Mouse (Mus musculus): ENCODE measurements around the gene Tmem52b. TPM values are rescaled to one million over a fixed set of nuclear protein-coding genes. Genes with fewer than 3 reads are reported as not detected.
A peak's percentile ranks its signal among the peaks of the same experiment; 100 is the strongest.

Tmem52b gene
- total and polyA plus RNA-seq, 2 experiments from 2014 or later, result not detected

- DNase-seq (peak; percentile 89), ATAC-seq (peak; percentile 95)
- Histone ChIP-seq H3K27ac (ENCODE audit: low read depth, low read length) (no peak overlapping the region), H3K9me3 (ENCODE audit: low read length) (no peaks in the 10 kb centered on the region), H3K36me3 (ENCODE audit: insufficient read depth) (no peaks in the 10 kb centered on the region), H3K4me3 (ENCODE audit: low read depth, low read length) (no peak overlapping the region), H3K27me3 (ENCODE audit: insufficient read depth, low read length) (no peaks in the 10 kb centered on the region), H3K4me2 (ENCODE audit: low read depth) (no peak overlapping the region), H3K9ac (no peak overlapping the region), H3K4me1 (ENCODE audit: insufficient read depth) (no peaks in the 10 kb centered on the region)
- peak; percentile 94 for TF ChIP-seq CTCF (IDR thresholded peaks at IDR 0.05; ENCODE audit: low read depth)
- WGBS, result 12% methylated on average over 12 of the region's 12 CpGs
Observed at GRCm38 (mm10) chr6:129558946-129559640, 46.7 kb downstream of the Tmem52b start.

GRCm38 (mm10) chr6:129559641-129560027, 47.3 kb downstream of the Tmem52b start:
- Histone ChIP-seq H3K27me3 (ENCODE audit: insufficient read depth, low read length) (no peaks in the 10 kb centered on the region), H3K9me3 (ENCODE audit: low read length) (no peaks in the 10 kb centered on the region), H3K36me3 (ENCODE audit: insufficient read depth) (no peaks in the 10 kb centered on the region), H3K4me2 (ENCODE audit: low read depth) (no peak overlapping the region), H3K4me1 (ENCODE audit: insufficient read depth) (no peaks in the 10 kb centered on the region), H3K4me3 (ENCODE audit: low read depth, low read length) (no peak overlapping the region), H3K27ac (ENCODE audit: low read depth, low read length) (no peak overlapping the region), H3K9ac (no peak overlapping the region)
- DNase-seq, result no peak
- peak; percentile 13 for ATAC-seq
- 59% methylated on average over 4 of the region's 4 CpGs for WGBS
- TF ChIP-seq CTCF (IDR thresholded peaks at IDR 0.05; ENCODE audit: low read depth), result no peak

GRCm38 (mm10) chr6:129565257-129565656, 52.9 kb downstream of the Tmem52b start:
- Histone ChIP-seq H3K9me3 (ENCODE audit: low read length) (no peaks in the 10 kb centered on the region), H3K27me3 (ENCODE audit: insufficient read depth, low read length) (no peaks in the 10 kb centered on the region), H3K36me3 (ENCODE audit: insufficient read depth) (no peaks in the 10 kb centered on the region), H3K27ac (ENCODE audit: low read depth, low read length) (no peak overlapping the region), H3K9ac (no peak overlapping the region), H3K4me2 (ENCODE audit: low read depth) (no peak overlapping the region), H3K4me3 (ENCODE audit: low read depth, low read length) (no peak overlapping the region), H3K4me1 (ENCODE audit: insufficient read depth) (no peaks in the 10 kb centered on the region)
- DNase-seq (no peak), ATAC-seq (no peak)
- WGBS, result 82% methylated on average over 2 of the region's 2 CpGs
- no peak for TF ChIP-seq CTCF (IDR thresholded peaks at IDR 0.05; ENCODE audit: low read depth)

Other genes starting within 250 kb of the Tmem52b start
- gene Cd69, start 237.1 kb upstream of the Tmem52b start, total RNA-seq (2014; rRNA removed), result not detected in 2 replicates
- gene Cd69, start 237.1 kb upstream of the Tmem52b start, polyA plus RNA-seq (2015; fragmentation: Nextera tagmentation; extraction: Ambion mirVana), result 0.13 TPM in 1 of 2 replicates, not detected in the other
- gene 4922502D21Rik, start 180.8 kb upstream of the Tmem52b start, total RNA-seq (2014; rRNA removed), result not detected in 2 replicates
- gene 4922502D21Rik, start 180.8 kb upstream of the Tmem52b start, polyA plus RNA-seq (2015; fragmentation: Nextera tagmentation; extraction: Ambion mirVana), result not detected in 2 replicates
- gene Clec12a, start 169.9 kb upstream of the Tmem52b start, total RNA-seq (2014; rRNA removed), result 0.15 and 2.7 TPM in 2 replicates
- 0.12 and 0.23 TPM in 2 replicates for gene Clec12a, start 169.9 kb upstream of the Tmem52b start, polyA plus RNA-seq (2015; fragmentation: Nextera tagmentation; extraction: Ambion mirVana)
- gene Clec12b, start 126.7 kb upstream of the Tmem52b start, total RNA-seq (2014; rRNA removed), result not detected in 2 replicates
- gene Clec12b, start 126.7 kb upstream of the Tmem52b start, polyA plus RNA-seq (2015; fragmentation: Nextera tagmentation; extraction: Ambion mirVana), result 0.16 and 0.18 TPM in 2 replicates
- gene Clec1b, start 115.3 kb upstream of the Tmem52b start, total RNA-seq (2014; rRNA removed), result 2.0 TPM in 1 of 2 replicates, not detected in the other
- 0.49 and 0.56 TPM in 2 replicates for gene Clec1b, start 115.3 kb upstream of the Tmem52b start, polyA plus RNA-seq (2015; fragmentation: Nextera tagmentation; extraction: Ambion mirVana)
- gene Clec9a, start 103.7 kb upstream of the Tmem52b start, total RNA-seq (2014; rRNA removed), result 0.10 TPM in 1 of 2 replicates, not detected in the other
- gene Clec9a, start 103.7 kb upstream of the Tmem52b start, polyA plus RNA-seq (2015; fragmentation: Nextera tagmentation; extraction: Ambion mirVana), result not detected in 2 replicates
- 1.1 and 1.4 TPM in 2 replicates for gene Clec1a, start 60.6 kb upstream of the Tmem52b start, total RNA-seq (2014; rRNA removed)
- 0.74 and 0.97 TPM in 2 replicates for gene Clec1a, start 60.6 kb upstream of the Tmem52b start, polyA plus RNA-seq (2015; fragmentation: Nextera tagmentation; extraction: Ambion mirVana)
- gene Olr1, start 5.4 kb upstream of the Tmem52b start, total RNA-seq (2014; rRNA removed), result 0.10 TPM in 1 of 2 replicates, not detected in the other
- not detected in 2 replicates for gene Olr1, start 5.4 kb upstream of the Tmem52b start, polyA plus RNA-seq (2015; fragmentation: Nextera tagmentation; extraction: Ambion mirVana)
- 275 and 288 TPM in 2 replicates for gene Gabarapl1, start 20.6 kb downstream of the Tmem52b start, total RNA-seq (2014; rRNA removed)
- 243 and 276 TPM in 2 replicates for gene Gabarapl1, start 20.6 kb downstream of the Tmem52b start, polyA plus RNA-seq (2015; fragmentation: Nextera tagmentation; extraction: Ambion mirVana)
- not detected in 2 replicates for gene Klre1, start 65.3 kb downstream of the Tmem52b start, total RNA-seq (2014; rRNA removed)
- 0.18 TPM in 1 of 2 replicates, not detected in the other for gene Klre1, start 65.3 kb downstream of the Tmem52b start, polyA plus RNA-seq (2015; fragmentation: Nextera tagmentation; extraction: Ambion mirVana)
- gene Klrd1, start 79.2 kb downstream of the Tmem52b start, total RNA-seq (2014; rRNA removed), result not detected in 2 replicates
- not detected in 2 replicates for gene Klrd1, start 79.2 kb downstream of the Tmem52b start, polyA plus RNA-seq (2015; fragmentation: Nextera tagmentation; extraction: Ambion mirVana)
- gene Klrk1, start 111.3 kb downstream of the Tmem52b start, total RNA-seq (2014; rRNA removed), result not detected in 2 replicates
- gene Klrk1, start 111.3 kb downstream of the Tmem52b start, polyA plus RNA-seq (2015; fragmentation: Nextera tagmentation; extraction: Ambion mirVana), result not detected in 2 replicates
- not detected in 2 replicates for gene Klrc3, start 130.8 kb downstream of the Tmem52b start, total RNA-seq (2014; rRNA removed)
- gene Klrc3, start 130.8 kb downstream of the Tmem52b start, polyA plus RNA-seq (2015; fragmentation: Nextera tagmentation; extraction: Ambion mirVana), result not detected in 2 replicates
- gene Klrc2, start 148.1 kb downstream of the Tmem52b start, total RNA-seq (2014; rRNA removed), result not detected in 2 replicates
- not detected in 2 replicates for gene Klrc2, start 148.1 kb downstream of the Tmem52b start, polyA plus RNA-seq (2015; fragmentation: Nextera tagmentation; extraction: Ambion mirVana)
- not detected in 2 replicates for gene Klrc1, start 166.4 kb downstream of the Tmem52b start, total RNA-seq (2014; rRNA removed)
- 0.14 TPM in 1 of 2 replicates, not detected in the other for gene Klrc1, start 166.4 kb downstream of the Tmem52b start, polyA plus RNA-seq (2015; fragmentation: Nextera tagmentation; extraction: Ambion mirVana)
- not detected in 2 replicates for gene Klri1, start 204.6 kb downstream of the Tmem52b start, total RNA-seq (2014; rRNA removed)
- gene Klri1, start 204.6 kb downstream of the Tmem52b start, polyA plus RNA-seq (2015; fragmentation: Nextera tagmentation; extraction: Ambion mirVana), result not detected in 2 replicates
- gene Klri2, start 227.9 kb downstream of the Tmem52b start, total RNA-seq (2014; rRNA removed), result 0.08 TPM in 1 of 2 replicates, not detected in the other
- gene Klri2, start 227.9 kb downstream of the Tmem52b start, polyA plus RNA-seq (2015; fragmentation: Nextera tagmentation; extraction: Ambion mirVana), result 0.10 TPM in 1 of 2 replicates, not detected in the other